Mouse (Mus musculus) 3134 (cell line): ENCODE measurements around the gene Trim29.
A peak's percentile ranks its signal among the peaks of the same experiment; 100 is the strongest.

Source experiments
- DNase-seq: peaks from one replicate; pipeline ENCODE4 v3.0.0-alpha.2; 2011; ENCODE audit warnings: low spot score; ENCODE audit not compliant: insufficient read length; ENCODE audit errors: extremely low read depth

Gene Trim29

GRCm38 (mm10) chr9:43312190-43312589, 1.5 kb downstream of the Trim29 start:
- DNase-seq: no peak

DNA sequence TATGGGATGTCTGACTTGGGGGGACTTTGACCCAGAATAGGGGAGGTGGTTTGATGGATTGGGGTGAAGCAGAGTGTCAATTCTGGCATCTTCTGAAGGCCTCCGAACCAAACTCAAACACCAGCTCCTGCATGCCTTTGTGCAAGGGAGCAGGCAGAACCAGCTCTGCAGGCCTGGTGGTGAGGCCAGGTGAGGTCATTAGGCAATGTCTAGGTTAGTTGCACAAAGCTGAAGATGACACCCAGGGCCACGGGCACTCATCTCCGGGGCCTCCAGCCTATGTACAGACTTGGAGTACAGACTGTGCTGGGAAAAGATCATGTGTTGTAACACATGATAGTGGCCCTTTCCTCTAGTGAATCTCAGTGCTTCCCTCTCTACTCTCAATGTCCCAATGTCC, 3.2 kb downstream of the Trim29 start:
- no peak for DNase-seq

- DNase-seq: no peak
Observed at GRCm38 (mm10) chr9:43315320-43315950, 4.8 kb downstream of the Trim29 start.

DNA sequence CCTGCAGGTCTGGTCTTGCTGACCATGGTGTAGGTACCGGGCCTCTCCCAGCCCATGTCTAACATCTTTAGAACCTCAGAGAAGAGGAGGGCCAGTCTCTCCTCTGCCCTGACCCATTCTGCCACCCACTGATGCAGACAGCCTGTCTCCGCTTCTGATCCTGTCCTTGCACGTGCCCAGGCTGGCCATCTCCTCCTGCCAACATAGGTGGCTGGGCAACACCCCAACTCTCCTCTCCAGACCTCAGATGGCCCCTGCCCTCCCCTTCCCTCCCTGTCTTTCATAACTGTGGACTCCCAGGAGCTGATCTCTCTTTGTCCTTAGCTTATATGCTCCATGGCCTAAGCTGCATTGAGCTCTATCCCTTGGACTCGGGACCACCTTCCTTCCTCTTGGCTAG, 5.8 kb downstream of the Trim29 start:
- DNase-seq: no peak

DNA sequence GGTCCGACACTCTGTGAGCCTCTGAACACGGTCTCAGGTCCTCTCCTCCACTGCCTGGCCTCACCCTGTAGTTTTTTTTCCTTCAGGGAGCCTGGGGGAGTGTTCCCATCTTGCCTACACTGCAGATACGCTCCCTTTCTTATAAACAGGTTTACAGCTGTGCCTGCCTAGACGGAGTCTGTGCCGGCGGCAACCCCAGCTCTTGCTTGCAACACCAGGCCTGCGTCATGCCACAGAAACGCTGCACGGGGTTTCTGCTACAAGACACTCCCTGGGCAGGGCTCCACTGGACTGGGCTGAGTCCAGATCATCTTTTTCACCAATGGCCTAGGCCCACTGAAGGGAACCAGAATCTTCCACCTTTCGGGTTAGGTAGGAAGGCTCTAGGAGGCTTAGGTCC, 8.0 kb downstream of the Trim29 start:
- peak; percentile 46 for DNase-seq

DNA sequence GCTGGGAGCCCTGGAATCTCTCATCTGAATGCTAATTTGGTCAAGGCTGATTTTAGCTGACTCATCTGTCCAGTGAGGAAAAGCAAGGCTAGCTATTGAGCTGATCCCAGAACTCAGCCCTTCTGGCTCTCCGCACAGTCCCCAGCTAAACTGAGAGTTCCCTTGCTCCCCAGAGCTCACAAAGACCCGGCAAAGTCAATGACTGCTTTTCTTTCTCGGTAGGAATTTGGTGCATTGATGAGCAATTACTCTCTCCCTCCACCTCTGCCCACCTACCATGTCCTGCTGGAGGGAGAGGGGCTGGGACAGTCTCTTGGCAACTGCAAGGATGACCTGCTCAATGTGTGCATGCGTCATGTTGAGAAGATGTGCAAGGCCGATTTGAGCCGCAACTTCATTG, 11.3 kb downstream of the Trim29 start:
- DNase-seq: no peak

DNA sequence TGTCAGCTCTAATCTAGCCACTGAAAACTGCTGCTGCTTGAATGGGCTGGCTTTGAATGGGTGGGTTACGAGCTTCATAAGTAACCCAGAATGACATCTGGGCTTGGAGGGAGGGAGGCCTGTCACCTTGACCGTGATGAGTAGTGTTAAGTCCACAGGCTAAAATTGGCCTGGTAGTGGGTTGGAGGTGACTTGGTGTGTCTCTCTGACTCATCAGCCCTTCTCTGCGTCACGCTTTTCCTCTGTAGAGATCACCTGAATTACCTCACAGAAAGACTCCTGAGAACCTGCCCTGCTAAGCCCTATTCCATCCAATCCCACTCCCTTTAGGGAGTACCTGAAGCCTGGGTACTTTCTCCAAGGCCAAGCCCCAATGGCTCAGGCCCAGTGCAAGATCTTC, 12.0 kb downstream of the Trim29 start:
- no peak for DNase-seq

GRCm38 (mm10) chr9:43325486-43325885, 14.8 kb downstream of the Trim29 start:
- no peak for DNase-seq

DNA sequence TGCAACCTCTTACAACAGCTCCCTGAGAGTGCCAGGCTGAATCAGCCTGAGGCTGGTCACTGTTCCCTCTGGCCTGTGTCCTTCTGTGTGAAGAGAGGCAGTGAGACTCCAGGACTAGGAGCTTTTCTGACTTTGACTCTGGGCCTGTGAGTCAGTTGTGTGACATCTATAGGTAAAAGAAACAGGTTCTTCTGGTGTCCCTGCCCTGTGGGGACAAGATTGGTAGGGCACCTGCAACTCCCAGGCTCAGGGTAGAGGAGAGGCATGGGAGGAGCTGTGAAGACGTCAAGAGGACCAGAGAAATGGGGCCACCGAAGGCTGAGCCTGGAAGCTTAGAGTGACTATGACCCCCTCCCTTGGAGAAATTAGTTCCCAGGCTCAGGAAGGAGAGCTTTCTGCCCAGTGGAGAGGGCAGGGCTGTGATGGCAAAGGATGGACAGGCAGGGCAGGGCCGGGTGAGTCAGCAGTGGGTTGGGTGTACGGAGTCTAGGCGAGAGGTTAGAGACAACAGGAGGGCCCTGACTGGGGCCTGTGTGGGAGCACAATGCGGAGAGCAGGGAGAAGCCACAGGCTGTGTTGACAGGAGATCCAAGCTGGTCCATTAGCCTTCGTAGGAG, 15.5 kb downstream of the Trim29 start:
- DNase-seq: no peak

DNA sequence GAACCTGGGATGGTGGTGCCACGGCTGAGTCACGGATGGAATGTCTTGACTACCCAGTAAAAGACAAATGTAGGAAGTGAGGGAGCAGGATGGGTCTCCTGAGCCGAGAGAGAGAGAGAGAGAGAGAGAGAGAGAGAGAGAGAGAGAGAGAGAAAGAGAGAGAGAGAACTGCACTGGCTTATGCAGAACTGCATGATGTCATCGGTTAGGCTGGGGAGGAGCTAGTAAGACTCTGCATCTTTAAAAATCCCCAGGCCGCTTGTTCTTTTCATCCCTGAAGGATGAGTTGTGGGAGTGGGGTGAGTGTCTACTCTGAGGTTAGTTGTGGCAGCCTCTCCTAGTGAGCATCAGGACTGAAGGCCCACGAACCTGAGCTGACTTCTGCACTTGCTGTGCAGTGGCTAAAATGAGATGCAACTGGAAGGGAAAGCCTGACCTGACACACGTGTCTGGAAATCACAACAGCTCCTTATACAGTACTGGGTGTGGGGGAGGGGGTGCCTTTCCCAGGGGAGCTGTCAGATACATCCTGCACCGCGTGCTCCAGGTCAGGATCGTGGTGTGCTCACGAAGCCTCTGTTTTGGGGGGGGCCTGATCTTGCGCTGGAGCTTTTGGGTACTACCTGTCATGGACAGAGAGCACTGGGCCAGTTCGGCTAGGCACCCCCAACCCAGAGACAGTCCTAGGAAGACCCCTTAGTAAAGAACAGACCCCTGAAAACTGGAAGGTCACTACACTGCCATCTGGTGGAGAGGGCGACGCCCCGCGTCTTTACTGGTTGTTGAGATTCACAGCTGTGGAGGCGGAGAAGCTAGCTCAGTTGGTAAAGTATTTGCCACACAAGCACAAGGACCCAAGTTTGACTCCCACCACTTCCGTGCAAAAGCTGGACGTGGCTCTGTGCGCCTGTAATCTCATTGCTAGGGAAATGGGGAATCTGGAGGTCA, 16.8 kb downstream of the Trim29 start:
- no peak for DNase-seq

GRCm38 (mm10) chr9:43330426-43330825, 19.8 kb downstream of the Trim29 start:
- DNase-seq: no peak

GRCm38 (mm10) chr9:43331476-43332471, 21.1 kb downstream of the Trim29 start:
- peak; percentile 53 for DNase-seq

DNA sequence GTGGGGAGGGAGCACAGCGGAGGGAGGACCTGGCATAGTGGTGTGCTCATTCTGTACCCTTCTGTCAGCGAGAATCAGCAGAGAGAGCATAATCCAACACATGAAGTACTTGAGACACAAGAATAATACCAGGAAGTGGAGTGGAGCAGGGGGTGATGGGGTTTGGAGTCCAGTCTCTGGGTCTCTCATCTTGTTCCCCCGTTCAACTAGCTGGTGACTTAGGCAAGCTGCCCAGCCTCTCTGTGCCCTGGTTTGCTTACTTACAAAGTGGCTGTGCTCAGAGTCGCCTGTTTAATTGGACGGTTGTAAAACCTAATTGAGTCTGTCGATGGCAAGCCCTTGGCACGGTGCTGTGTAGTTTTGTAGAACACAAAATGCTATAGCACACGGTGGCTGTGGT, 23.8 kb downstream of the Trim29 start:
- no peak for DNase-seq

DNA sequence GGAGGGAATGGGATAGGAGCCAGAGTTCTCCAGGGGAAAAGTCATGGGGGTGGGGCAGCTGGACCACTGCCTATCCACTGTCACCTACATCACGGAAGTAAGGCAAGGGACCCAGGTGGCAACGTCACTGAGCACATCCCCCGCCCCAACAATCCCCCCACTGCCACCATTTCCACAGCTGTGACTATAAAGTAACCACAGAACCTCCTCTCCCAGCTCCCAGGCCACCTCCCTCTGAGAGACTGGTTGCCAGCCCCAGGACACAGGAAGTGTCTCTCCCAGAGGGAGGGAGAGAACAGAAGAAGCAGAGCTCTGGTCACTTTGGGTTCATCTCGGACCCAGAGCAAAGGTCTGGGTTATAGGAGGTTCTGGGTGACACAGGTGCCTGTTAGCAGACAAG, 27.0 kb downstream of the Trim29 start:
- no peak for DNase-seq

DNA sequence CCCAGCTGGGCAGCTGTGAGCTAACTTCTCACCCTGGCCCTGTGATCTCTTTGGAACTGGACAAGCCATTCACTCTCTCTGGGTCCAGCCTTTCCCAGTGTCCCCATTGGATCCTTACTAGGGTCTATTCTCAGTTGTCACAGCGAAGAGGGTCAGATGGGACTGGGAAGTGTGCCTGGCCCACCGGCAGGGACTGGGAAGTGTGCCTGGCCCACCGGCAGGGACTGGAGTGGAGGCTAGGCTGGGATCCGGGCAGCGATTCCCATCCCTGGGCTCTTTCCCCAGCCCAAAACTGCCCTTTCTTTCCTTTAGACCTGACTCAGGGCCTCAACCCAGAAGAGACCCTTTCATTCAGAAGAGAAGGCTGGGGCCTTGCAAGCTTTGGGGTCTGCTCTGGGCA, 27.4 kb downstream of the Trim29 start:
- DNase-seq: no peak

- no peak for DNase-seq
Observed at GRCm38 (mm10) chr9:43339614-43340020, 29.0 kb downstream of the Trim29 start.

DNA sequence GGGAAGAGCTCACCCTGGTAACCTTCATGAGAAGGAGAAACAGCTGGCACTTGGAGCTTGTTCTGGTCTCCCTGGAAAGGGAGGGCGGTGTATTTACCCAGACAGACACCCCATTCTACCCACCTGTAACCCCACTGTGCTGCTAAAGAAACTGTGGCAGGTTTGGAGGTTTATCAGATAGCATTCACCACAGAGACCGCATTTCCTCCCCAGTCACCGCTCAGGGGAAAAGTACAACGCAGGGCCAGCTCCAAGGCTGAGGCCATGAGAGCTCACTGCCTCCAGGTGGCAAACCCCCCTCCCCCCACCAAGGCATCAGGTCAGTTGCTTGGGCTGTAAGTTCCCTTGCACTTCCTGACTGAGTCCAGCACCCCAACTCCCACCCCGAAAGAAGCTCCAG, 39.4 kb downstream of the Trim29 start:
- DNase-seq: no peak

GRCm38 (mm10) chr9:43351015-43351414, 40.4 kb downstream of the Trim29 start:
- DNase-seq: no peak

GRCm38 (mm10) chr9:43357011-43357410, 46.4 kb downstream of the Trim29 start:
- DNase-seq: no peak

- DNase-seq: no peak
Observed at GRCm38 (mm10) chr9:43358591-43359323, 48.1 kb downstream of the Trim29 start.
